Mouse (Mus musculus) hindbrain, embryonic 16.5 days (tissue): ENCODE measurements around the gene Snd1. TPM values are rescaled to one million over a fixed set of nuclear protein-coding genes. Genes with fewer than 3 reads are reported as not detected.
A peak's percentile ranks its signal among the peaks of the same experiment; 100 is the strongest.
"Not testable (repeated sequence)": the region's sequence is repeated elsewhere in the genome, so short reads cannot be mapped to it uniquely, and the experiment has no call there.

Source experiments
- ATAC-seq: fragments of 200-750 bp; cut with Nextera tagmentation; 2 replicates; pipeline ENCODE4 v1.8.0; 2017; ENCODE audit warnings: moderate TSS enrichment, moderate library complexity
- H3K27ac ChIP-seq: fragments of 300-500 bp; sonication (generic); 2 replicates; pipeline ENCODE4 v1.5.1; 2014; ENCODE audit warnings: low read depth, mild to moderate bottlenecking, control low read depth, low read length, moderate library complexity
- H3K27me3 ChIP-seq: fragments of 300-500 bp; sonication (generic); replicated peaks from 2 replicates; pipeline ENCODE4 v1.6.1; 2014; ENCODE audit warnings: low read length; ENCODE audit not compliant: control insufficient read depth, insufficient read depth
- H3K36me3 ChIP-seq: fragments of 300-500 bp; sonication (generic); 2 replicates; pipeline ENCODE4 v1.6.1; 2014; ENCODE audit warnings: mild to moderate bottlenecking, low read length, moderate library complexity, mixed read lengths; ENCODE audit not compliant: control insufficient read depth, insufficient read depth
- H3K4me1 ChIP-seq: fragments of 300-500 bp; sonication (generic); 2 replicates; pipeline ENCODE4 v1.6.1; 2014; ENCODE audit warnings: low read depth, low read length; ENCODE audit not compliant: control insufficient read depth, insufficient read depth
- H3K4me2 ChIP-seq: fragments of 300-500 bp; sonication (generic); 2 replicates; pipeline ENCODE4 v1.6.1; 2014; ENCODE audit warnings: mild to moderate bottlenecking, low read length, control low read depth, moderate library complexity
- H3K4me3 ChIP-seq: fragments of 300-500 bp; sonication (generic); 2 replicates; pipeline ENCODE4 v1.5.1; 2014; ENCODE audit warnings: mild to moderate bottlenecking, low read length, control low read depth, moderate library complexity
- H3K9ac ChIP-seq: fragments of 300-500 bp; sonication (generic); 2 replicates; pipeline ENCODE4 v1.6.1; 2014; ENCODE audit warnings: low read depth, mild to moderate bottlenecking, control low read depth, low read length, moderate library complexity
- H3K9me3 ChIP-seq: fragments of 300-500 bp; sonication (generic); 2 replicates; pipeline ENCODE4 v1.6.1; 2014; ENCODE audit warnings: mild to moderate bottlenecking, low read length, moderate library complexity; ENCODE audit not compliant: control insufficient read depth
- WGBS: fragments of 180-500 bp; shearing (Covaris S2); extraction: QIAGEN DNeasy Blood & Tissue Kit; methylation state at CpG from one replicate; pipeline ENCODE4 v1.1.7; 2014; 5-methylcytosine and 5-hydroxymethylcytosine counted together
- polyA plus RNA-seq: library from polyadenylated mRNA; unstranded; fragments of >200 nt; fragmentation: Nextera tagmentation; extraction: Ambion mirVana; gene quantifications from 2 replicates; pipeline ENCODE4 v1.2.1, GENCODE M21; 2015

Snd1 gene
- polyA plus RNA-seq, 1 experiment from 2014 or later = 69.7 TPM

DNA sequence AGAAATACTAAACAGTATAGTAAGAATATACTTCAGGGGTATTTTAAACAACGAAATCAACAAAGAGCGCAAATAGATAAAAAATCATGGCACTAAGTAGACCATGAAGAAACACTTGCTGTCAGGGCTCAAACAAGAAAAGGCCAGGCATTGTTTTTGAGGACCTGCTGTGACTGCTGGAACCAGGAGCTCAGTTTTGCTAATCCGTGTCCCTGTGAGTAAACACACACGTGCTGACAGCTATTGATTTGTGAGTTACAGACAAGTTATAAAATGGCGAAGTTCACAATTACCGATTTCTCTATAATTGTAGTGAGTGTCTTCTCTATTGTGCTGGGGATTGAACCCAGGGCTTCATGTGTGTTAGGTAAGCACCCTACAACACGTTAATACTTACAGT lies 27.6 kb downstream of the Snd1 start:
- Histone ChIP-seq H3K9me3 (no peaks in the 10 kb centered on the region), H3K9ac (no peak overlapping the region), H3K27ac (no peak overlapping the region), H3K4me3 (no peak overlapping the region), H3K27me3 (no peaks in the 10 kb centered on the region), H3K4me1 (no peaks in the 10 kb centered on the region), H3K4me2 (no peak overlapping the region), H3K36me3 (no peaks in the 10 kb centered on the region)
- ATAC-seq = no peak
- WGBS = 85% methylated on average over 7 of the region's 7 CpGs

DNA sequence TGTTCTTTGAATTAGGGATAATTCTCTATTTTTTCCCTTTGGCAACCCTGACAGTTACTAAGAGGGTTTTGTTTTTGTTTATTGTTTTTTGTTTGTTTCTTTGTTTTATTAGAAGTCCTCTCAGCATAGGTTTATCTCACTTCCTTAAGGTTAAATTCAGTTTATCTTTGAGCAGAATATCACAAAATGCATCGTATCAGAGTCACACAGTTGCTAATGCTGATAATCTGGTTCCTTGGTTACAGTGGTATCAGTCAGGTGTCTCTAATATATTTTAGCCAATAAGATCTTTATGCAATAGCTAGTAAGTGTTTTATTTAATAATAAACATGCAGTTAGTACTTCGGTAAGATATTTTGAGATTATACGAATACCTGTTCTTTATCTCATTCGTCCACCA lies 28.2 kb downstream of the Snd1 start:
- ATAC-seq = no peak
- no peaks in the 10 kb centered on the region for H3K36me3 ChIP-seq
- no peak overlapping the region for H3K4me2 ChIP-seq
- H3K9ac ChIP-seq = no peak overlapping the region
- no peak overlapping the region for H3K27ac ChIP-seq
- H3K9me3 ChIP-seq = no peaks in the 10 kb centered on the region
- H3K27me3 ChIP-seq = no peaks in the 10 kb centered on the region
- no peak overlapping the region for H3K4me3 ChIP-seq
- no peaks in the 10 kb centered on the region for H3K4me1 ChIP-seq
- WGBS = 98% methylated on average over 4 of the region's 4 CpGs

DNA sequence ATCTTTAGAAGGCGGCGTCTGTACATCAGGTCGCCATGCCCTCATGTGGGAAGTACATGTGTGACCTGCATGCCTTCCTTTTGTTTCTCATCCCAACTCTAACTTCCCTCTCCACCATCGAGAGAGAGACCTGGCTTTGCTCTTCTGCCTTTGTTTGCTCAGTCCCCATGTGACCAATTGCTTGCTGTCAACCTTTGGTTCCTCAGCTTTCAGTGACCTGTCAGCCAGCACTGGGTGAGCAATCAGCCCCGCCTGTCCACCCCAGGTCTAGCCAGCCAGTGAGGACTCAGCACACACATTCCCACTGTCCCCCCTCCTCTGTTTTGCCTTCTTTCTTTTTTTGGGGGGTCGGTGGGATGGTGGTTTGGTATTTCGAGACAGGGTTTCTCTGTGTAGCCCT lies 29.7 kb downstream of the Snd1 start:
- Histone ChIP-seq H3K4me1 (no peaks in the 10 kb centered on the region), H3K9me3 (no peaks in the 10 kb centered on the region), H3K27me3 (no peaks in the 10 kb centered on the region), H3K4me2 (no peak overlapping the region), H3K27ac (no peak overlapping the region), H3K4me3 (no peak overlapping the region), H3K36me3 (no peaks in the 10 kb centered on the region), H3K9ac (no peak overlapping the region)
- no peak for ATAC-seq
- WGBS = 92% methylated on average over 7 of the region's 7 CpGs

DNA sequence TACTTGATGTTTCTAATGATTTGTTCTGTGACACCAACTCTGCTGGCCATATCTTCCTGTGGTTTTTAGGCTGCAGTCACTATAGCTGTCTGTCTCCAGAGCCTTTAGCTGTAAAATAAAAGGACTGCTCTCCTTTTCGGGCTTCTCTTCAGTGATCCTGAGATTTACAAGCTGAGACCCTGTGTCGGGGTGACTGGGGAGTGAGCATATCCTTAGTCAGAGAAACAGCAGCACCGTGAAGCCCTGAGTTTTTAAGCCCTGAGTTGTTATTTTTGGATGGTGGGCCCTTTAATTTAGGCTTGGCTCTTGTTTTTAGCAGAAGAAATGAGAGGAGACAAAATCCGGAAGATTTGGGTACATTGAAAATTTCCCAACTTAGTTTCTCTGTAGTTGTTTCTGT lies 32.8 kb downstream of the Snd1 start:
- no peak overlapping the region for H3K4me2 ChIP-seq
- H3K27ac ChIP-seq = no peak overlapping the region
- no peak for ATAC-seq
- no peaks in the 10 kb centered on the region for H3K36me3 ChIP-seq
- 82% methylated on average over 4 of the region's 4 CpGs for WGBS
- no peaks in the 10 kb centered on the region for H3K9me3 ChIP-seq
- no peak overlapping the region for H3K9ac ChIP-seq
- no peak overlapping the region for H3K4me3 ChIP-seq
- H3K4me1 ChIP-seq = no peaks in the 10 kb centered on the region
- no peaks in the 10 kb centered on the region for H3K27me3 ChIP-seq

DNA sequence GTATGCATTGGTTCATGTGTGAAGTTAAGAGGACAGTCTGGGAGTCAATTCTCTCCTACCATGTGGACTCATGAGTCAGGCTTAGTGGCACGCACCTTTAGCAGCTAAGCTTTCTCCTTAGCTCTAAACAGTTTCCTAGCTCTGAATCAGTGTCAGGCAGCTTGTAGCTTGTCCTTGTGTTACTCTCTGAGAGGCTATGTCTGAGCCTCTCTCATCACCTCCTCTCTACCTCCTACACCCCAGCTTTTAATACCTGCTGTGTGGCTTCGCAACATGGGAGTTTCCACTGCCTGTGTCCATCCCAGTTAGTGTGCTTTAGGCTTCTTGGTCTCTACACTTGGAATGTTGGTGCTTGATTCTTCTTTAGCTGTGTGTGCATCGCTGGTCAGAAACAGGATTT lies 39.3 kb downstream of the Snd1 start:
- no peaks in the 10 kb centered on the region for H3K4me1 ChIP-seq
- WGBS = 98% methylated on average over 3 of the region's 3 CpGs
- H3K27ac ChIP-seq = no peak overlapping the region
- H3K9me3 ChIP-seq = no peaks in the 10 kb centered on the region
- no peak for ATAC-seq
- peaks cover 5% of the 10 kb centered on the region; the same call in 1 of the 2 replicates for H3K36me3 ChIP-seq
- no peaks in the 10 kb centered on the region for H3K27me3 ChIP-seq
- no peak overlapping the region for H3K9ac ChIP-seq
- H3K4me3 ChIP-seq = no peak overlapping the region
- H3K4me2 ChIP-seq = no peak overlapping the region

DNA sequence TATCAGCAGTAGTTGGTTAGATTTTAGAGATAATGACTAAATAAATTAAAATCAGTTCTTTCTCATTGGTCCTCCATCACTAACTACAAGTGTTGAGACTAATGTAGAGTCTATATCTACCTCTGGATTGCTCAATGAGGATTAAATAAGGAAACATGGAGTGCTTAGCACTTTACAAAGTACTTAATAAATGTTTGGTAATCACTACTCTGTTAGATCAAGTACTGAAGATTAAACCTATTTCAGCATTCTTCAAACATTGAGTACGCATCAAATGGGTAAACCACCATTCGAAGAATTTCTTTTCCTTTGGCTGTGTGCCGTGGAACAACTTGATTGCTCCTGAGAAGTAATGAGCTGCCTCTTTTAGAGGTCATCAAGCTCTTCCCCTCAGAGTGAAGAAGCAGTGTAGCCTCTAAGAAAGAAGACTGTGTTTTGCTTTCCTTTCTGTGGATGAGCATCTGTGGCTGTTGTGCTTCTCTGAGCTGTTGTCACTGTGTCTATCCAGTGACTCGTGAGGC lies 40.0 kb downstream of the Snd1 start:
- no peaks in the 10 kb centered on the region for H3K9me3 ChIP-seq
- H3K4me3 ChIP-seq = no peak overlapping the region
- WGBS = 94% methylated on average over 4 of the region's 4 CpGs
- ATAC-seq = no peak
- H3K27ac ChIP-seq = no peak overlapping the region
- no peaks in the 10 kb centered on the region for H3K4me1 ChIP-seq
- no peak overlapping the region for H3K9ac ChIP-seq
- peaks cover 5% of the 10 kb centered on the region; the same call in 1 of the 2 replicates for H3K36me3 ChIP-seq
- H3K27me3 ChIP-seq = no peaks in the 10 kb centered on the region
- no peak overlapping the region for H3K4me2 ChIP-seq

DNA sequence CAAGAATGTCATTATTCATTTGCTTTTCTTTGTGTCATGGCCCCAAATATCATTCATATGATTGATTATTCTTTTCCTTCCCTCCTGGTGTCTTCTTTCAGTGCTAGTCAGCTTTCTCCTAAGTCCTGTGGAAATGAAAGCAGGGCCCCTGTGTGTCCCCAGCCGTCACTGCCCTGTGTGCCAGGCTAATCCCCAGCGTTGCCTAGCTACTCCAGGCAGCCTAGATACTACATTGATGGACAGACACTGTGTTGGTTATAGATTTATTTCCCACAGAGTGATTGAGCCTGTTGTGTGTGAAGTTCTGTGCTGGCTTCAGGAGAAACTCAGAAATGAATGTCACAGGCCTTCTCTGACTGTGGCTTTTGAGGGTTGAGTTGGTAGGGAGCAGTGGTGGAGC lies 41.7 kb downstream of the Snd1 start:
- Histone ChIP-seq H3K27ac (no peak overlapping the region), H3K4me2 (no peak overlapping the region), H3K9me3 (no peaks in the 10 kb centered on the region), H3K36me3 (peaks cover 5% of the 10 kb centered on the region; the same call in 1 of the 2 replicates), H3K4me3 (no peak overlapping the region), H3K27me3 (no peaks in the 10 kb centered on the region), H3K4me1 (no peaks in the 10 kb centered on the region), H3K9ac (no peak overlapping the region)
- 56% methylated on average over 2 of the region's 2 CpGs for WGBS
- ATAC-seq = peak; percentile 64

DNA sequence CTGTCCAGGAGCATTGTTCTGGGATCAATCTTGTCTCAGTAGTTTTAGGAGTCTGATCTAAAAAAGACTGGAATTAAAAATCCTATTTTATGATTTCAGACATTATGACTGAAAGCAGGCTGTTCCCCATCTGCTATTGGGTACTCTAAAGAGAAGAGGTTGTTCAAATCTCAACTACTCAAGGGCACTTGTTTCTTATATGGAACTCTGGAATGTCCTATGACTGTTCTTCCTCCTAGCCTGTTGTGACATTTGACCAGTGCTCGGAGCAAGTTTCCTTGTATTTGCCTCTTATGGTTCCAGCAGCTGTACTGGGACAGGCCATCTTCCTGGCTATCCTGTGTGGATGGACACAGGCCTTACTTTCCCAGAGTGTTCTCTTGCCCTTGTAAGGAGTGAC lies 42.1 kb downstream of the Snd1 start:
- Histone ChIP-seq H3K4me1 (no peaks in the 10 kb centered on the region), H3K4me3 (no peak overlapping the region), H3K4me2 (no peak overlapping the region), H3K27ac (no peak overlapping the region), H3K9ac (no peak overlapping the region), H3K9me3 (no peaks in the 10 kb centered on the region), H3K27me3 (no peaks in the 10 kb centered on the region), H3K36me3 (peaks cover 7% of the 10 kb centered on the region)
- WGBS = 79% methylated on average over 1 of the region's 1 CpGs
- ATAC-seq = no peak

DNA sequence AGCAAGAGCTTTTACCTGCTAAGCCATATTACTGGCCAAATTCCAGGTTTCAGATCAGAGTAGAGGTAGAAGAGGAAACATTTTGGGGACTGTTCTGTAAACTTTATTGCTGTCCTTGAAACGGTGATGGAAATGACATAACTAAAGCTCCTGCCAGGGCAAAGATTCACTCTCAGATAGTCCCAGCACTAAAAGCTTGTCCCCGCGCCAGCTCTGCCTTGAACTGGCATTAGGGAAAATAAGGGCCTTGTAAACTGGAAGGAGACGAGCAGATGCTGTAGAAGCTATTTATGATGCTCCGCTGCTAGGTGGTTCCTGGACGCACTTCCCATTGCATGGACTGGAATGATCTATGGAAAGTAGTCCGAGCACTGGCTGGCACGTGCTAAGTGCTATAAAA lies 44.5 kb downstream of the Snd1 start:
- H3K4me2 ChIP-seq = no peak overlapping the region
- no peaks in the 10 kb centered on the region for H3K9me3 ChIP-seq
- H3K4me1 ChIP-seq = no peaks in the 10 kb centered on the region
- H3K27me3 ChIP-seq = no peaks in the 10 kb centered on the region
- no peak overlapping the region for H3K27ac ChIP-seq
- peaks cover 2% of the 10 kb centered on the region for H3K36me3 ChIP-seq
- WGBS = 93% methylated on average over 8 of the region's 8 CpGs
- H3K9ac ChIP-seq = no peak overlapping the region
- no peak for ATAC-seq
- no peak overlapping the region for H3K4me3 ChIP-seq

DNA sequence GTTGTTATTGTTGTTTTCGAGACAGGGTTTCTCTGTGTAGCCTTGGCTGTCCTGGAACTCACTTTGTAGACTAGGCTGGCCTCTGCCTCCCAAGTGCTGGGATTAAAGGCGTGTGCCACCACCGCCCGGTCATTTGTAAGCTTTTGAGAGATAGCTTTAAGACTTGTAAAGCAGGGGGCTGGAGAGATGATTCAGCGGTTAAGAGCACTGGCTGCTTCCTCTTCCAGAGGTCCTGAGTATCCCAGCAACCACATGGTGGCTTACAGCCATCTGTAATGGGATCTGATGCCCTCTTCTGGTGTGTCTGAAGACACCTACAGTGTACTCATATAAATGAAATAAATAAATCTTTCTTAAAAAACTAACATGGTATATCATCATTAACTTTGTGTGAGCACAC lies 45.8 kb downstream of the Snd1 start:
- not testable (repeated sequence) for H3K4me2 ChIP-seq, H3K4me1 ChIP-seq, H3K27ac ChIP-seq, H3K9ac ChIP-seq, H3K4me3 ChIP-seq, H3K36me3 ChIP-seq, H3K27me3 ChIP-seq, ATAC-seq, H3K9me3 ChIP-seq
- WGBS = 90% methylated on average over 5 of the region's 5 CpGs
